Mouse (Mus musculus): ENCODE results near the gene Pctp.
A peak's percentile ranks its signal among the peaks of the same experiment; 100 is the strongest.

Gene Pctp

DNA sequence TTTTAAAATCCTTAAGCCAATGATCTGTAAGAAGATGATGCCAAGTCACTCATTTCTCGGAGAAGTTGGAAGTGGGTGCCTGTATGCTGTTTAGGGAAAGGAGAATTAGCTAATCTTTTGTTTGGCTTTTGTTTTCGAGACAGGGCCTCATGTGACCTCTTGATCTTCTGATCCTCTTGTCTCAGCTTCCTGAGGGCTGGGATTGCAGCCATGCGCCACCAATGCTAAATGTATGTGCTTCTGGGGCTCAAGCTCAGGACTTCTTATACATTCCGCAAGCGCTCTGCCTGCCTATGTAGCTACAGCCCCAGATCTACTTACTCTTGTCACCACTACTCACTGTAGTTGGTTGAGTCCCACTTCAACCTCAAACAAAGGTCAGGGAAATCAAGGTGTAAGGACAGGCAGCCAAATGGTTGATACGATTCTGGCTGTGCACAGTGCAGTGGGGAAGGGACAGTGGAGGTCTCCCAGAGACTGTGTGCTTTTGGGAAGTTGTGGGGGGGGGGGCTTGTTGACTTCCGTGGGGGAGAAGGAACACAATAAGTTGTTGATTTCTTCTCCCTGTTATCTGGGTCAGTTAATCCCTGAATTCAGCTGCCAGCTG, 24.8 kb downstream of the Pctp start:
- no peak for DNase-seq (ENCODE audit: low read depth)

DNA sequence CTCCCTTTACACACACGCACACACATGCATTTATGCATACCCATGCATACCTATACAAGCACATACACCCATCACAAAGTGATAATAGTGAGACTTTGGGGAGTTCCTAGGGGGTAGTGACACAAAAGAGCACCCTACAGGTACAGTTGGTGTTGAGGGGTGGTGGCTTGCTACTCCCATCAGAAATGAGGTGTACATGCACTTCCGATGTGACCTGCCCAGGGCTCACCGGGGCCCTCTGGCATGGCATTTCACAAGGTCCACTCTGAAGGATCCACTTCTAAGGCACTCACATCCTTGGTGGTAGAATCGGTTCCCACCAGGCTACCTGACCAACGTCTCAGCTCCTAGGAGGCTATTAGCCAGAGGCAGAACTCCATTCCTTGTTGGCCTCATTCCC, 26.3 kb downstream of the Pctp start:
- DNase-seq (ENCODE audit: low read depth) = peak; percentile 54

DNA sequence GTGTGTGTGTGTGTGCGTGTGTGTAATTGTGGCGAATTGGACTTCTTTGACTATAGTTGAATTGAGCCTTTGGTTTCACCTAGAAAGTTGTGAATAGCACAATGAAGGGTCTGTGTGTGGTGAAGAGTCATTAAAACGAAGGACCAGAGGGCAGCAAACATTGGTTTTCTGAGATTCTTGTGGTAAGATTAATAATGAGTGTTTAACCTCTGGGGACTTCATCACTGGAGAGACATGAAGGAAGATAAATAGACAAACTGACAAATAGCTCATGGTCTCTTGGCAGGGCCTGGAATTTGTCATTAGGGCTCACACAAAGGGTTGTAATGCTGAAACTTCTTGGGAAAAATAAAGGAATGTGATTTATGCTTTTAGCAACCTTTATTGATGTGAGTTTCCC, 31.4 kb downstream of the Pctp start:
- peak; percentile 79 for DNase-seq (ENCODE audit: low read depth)

DNA sequence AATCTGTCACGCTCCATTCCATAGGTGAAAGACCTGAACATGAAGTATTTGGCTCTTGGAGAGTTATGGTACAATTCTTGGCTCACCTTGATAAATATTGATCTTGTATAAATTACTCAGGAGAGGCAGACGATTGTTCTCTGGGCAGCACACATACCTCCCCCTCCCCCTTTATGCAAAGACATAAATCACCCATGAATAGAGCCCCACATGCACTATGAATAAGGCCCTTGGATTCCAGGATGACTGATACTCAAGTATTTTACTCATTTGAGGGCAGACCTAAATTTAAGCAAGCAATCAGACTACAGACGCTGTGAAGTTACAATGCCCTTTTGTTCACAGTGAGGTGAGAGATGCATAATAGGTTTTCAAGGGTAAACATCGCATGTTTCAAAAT, 32.0 kb downstream of the Pctp start:
- DNase-seq (ENCODE audit: low read depth) = peak; percentile 57

DNA sequence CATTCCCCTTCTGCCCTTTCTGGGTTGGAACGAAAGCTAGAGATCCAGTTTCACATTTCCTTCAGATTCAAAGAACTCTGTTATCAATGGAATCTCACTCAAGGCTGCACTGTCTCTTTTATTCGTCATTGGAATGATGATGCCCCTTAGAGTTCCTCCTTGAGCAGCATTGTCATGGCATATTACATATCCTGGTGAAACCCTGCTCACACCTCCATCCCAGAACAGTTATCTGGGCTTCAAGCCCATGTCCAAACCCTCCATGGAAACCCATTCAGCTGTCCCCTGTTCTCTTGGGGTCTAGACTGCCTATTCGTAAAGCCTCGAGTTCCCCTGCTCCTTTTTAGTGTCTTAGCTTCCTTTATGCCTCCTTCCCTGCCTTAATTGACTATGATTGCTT, 33.6 kb downstream of the Pctp start:
- DNase-seq (ENCODE audit: low read depth) = no peak

DNA sequence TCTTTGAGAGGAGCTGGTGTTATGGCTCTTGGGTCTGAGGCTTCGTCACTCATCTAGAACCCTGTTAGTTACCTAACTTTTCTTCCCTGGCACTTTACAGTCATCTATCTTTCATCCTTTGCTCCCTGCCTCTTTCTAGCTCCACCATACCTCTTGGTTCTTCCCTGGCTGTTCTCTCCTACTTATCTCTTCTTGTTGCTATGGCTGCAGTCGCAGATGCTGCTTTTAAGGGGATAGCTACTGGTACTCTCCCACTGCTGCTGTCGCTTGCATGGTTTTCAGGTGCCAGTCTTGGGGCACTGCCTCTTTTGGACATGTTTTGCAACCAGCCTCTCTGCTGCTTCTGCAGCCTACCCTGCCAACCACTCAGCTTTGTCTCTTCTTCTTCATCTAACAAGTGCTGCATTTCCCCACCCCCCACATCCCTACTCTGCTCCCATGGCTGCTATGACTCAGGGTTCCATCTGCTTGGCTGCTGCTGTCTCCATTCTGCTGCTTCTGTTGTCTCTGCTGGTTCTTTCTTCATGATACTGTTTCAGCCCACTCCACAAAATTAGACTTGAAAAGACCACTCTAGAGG, 51.9 kb downstream of the Pctp start:
- no peak for DNase-seq (ENCODE audit: low read depth)

DNA sequence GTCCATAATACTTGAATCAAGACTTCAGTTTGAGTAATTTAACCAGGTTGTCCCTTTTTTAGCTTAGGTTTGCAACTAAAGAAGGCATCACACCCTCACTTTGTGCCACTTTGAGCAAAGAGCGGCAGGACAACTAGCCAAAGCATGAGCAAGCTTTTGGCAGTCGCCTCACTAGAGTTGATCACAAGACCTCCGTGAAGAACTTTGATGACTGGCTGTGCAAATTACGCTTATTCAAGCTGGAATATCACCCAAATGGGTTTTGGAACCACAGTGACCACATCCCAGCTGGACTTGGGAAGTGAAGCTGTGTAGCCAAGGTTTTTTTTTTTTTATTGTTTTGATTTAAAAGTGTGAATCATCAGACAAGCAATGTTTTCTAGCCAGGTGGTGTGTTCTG, 54.9 kb downstream of the Pctp start:
- DNase-seq (ENCODE audit: low read depth) = peak; percentile 70

DNA sequence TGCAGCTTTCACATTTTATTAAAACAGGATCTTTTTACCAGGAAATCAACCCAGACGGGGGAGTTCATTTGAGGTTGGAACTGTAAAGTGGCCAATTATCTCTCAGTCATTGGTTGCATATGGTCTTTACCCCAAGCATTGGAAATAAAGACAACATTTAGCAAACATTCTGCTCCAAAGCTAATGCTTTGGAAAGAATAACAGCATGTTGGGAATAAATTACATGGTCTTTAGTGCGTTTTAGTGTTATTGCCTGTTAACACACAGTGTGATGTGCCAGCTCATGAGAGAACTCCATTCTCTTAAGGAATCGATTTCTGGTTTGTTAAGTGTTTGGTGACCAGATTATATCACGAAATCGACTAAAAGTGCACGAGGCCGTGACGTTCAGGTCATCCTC, 57.5 kb downstream of the Pctp start:
- DNase-seq (ENCODE audit: low read depth) = no peak

DNA sequence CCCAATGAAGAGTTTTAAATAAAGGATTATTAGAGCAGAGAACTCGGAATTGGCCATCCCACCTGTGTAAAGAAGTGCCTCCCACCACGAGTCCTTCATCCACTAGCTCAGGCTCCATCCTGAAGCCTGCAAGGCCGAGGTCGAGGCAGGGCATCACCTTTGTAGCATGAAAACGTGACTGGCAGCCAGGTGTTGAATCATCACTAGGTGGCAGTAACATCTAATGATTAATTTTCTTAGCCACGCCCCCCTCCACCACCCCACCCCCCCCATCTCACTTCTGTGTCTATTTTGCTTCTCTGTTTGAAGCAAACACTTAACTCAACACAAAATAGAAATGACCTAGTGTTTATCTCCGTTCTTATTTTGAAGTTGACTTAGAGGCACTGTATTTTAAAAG, 65.5 kb downstream of the Pctp start:
- peak; percentile 49 for DNase-seq (ENCODE audit: low read depth)

Measured in NIH3T3 (cell line).